Mouse (Mus musculus) CH12.LX (cell line): ENCODE data around the gene Cyp11a1. TPM values are rescaled to one million over a fixed set of nuclear protein-coding genes. Genes with fewer than 3 reads are reported as not detected.

Source experiments
- DNase-seq: peaks from one replicate; pipeline ENCODE4 v3.0.0-alpha.2; 2013; ENCODE audit errors: extremely low read depth
- H3K27ac ChIP-seq: 2 replicates; pipeline ENCODE4 v1.5.1; 2012; ENCODE audit warnings: low read depth, mild to moderate bottlenecking, control low read depth, moderate library complexity; ENCODE audit not compliant: insufficient read depth
- H3K27me3 ChIP-seq: replicated peaks from 2 replicates; pipeline ENCODE3; 2012; ENCODE audit warnings: inconsistent platforms
- H3K36me3 ChIP-seq, 2 experiments: replicated peaks in 1 of 2; 2 replicates each; pipeline versions ENCODE3 to v1.6.1; 2012; ENCODE audit warnings: inconsistent platforms in 1 of 2, low read length in 1 of 2, mild to moderate bottlenecking in 1 of 2, mixed read lengths in 1 of 2, moderate library complexity in 1 of 2; ENCODE audit not compliant: control insufficient read depth in 1 of 2, insufficient read depth in 1 of 2
- H3K4me1 ChIP-seq, 2 experiments: 2 replicates each; pipeline ENCODE4 v1.6.1; 2012; ENCODE audit warnings: inconsistent platforms in 1 of 2, moderate library complexity in 1 of 2; ENCODE audit not compliant: insufficient read depth in 2 of 2, control insufficient read depth in 1 of 2
- H3K4me2 ChIP-seq: 2 replicates; pipeline ENCODE4 v1.6.1; 2012; ENCODE audit warnings: low read depth, mild to moderate bottlenecking, control low read depth; ENCODE audit not compliant: poor library complexity, insufficient read depth, severe bottlenecking
- H3K4me3 ChIP-seq, 3 experiments: fragments of 150-350 bp in 1 of 3; sonication (generic) in 1 of 3; replicated peaks in 1 of 3; 2 replicates each; pipeline versions ENCODE3 to v1.5.1; 2011 to 2012; ENCODE audit warnings: low read depth in 2 of 3, low read length in 2 of 3, mild to moderate bottlenecking in 2 of 3, moderate library complexity in 2 of 3, control low read depth in 1 of 3, improper control_type of control experiment in 1 of 3, inconsistent platforms in 1 of 3, mixed read lengths in 1 of 3; ENCODE audit not compliant: poor library complexity in 1 of 3
- H3K79me2 ChIP-seq: replicated peaks from 2 replicates; pipeline ENCODE4 v1.6.1; 2012; ENCODE audit warnings: mild to moderate bottlenecking, moderate library complexity; ENCODE audit not compliant: control insufficient read depth, poor library complexity, insufficient read depth, severe bottlenecking; ENCODE audit errors: extremely low read depth
- H3K9ac ChIP-seq: 2 replicates; pipeline ENCODE4 v1.6.1; 2012; ENCODE audit warnings: low read depth, mild to moderate bottlenecking, control low read depth, moderate library complexity; ENCODE audit not compliant: insufficient read depth
- H3K9me3 ChIP-seq: replicated peaks from 2 replicates; pipeline ENCODE3; 2012; ENCODE audit warnings: low read length, inconsistent platforms, mixed read lengths
- CTCF ChIP-seq, 2 experiments: IDR thresholded peaks in 1 of 2; conservative IDR thresholded peaks in 1 of 2; 2 replicates each; pipeline ENCODE4 v1.5.1; 2011 to 2012; ENCODE audit warnings: low read depth in 2 of 2, low read length in 2 of 2, improper control_type of control experiment in 1 of 2, inconsistent platforms in 1 of 2, mild to moderate bottlenecking in 1 of 2, moderate library complexity in 1 of 2
- JUN ChIP-seq: IDR thresholded peaks from 2 replicates; pipeline ENCODE4 v1.6.1; 2011; ENCODE audit warnings: low read depth, mild to moderate bottlenecking, low read length, improper control_type of control experiment, moderate library complexity; ENCODE audit not compliant: insufficient read depth
- JUND ChIP-seq: conservative IDR thresholded peaks from 2 replicates; pipeline ENCODE4 v1.6.1; 2011; ENCODE audit warnings: low read depth, low read length, improper control_type of control experiment
- MEF2A ChIP-seq: IDR thresholded peaks from 2 replicates; pipeline ENCODE4 v1.6.1; 2014; ENCODE audit warnings: low read depth, mild to moderate bottlenecking, inconsistent platforms, low read length, improper control_type of control experiment, borderline replicate concordance
- MXI1 ChIP-seq: IDR thresholded peaks from 2 replicates; pipeline ENCODE4 v1.6.1; 2011; ENCODE audit warnings: mild to moderate bottlenecking, low read depth, low read length, improper control_type of control experiment
- MYC ChIP-seq: IDR thresholded peaks from 2 replicates; pipeline ENCODE4 v1.6.1; 2011; ENCODE audit warnings: low read depth, mild to moderate bottlenecking, improper control_type of control experiment, low read length
- NELFE ChIP-seq: IDR thresholded peaks from 2 replicates; pipeline ENCODE4 v1.6.1; 2011; ENCODE audit warnings: low read depth, low read length, improper control_type of control experiment
- RAD21 ChIP-seq: IDR thresholded peaks from 2 replicates; pipeline ENCODE4 v1.6.1; 2011; ENCODE audit warnings: low read depth, mild to moderate bottlenecking, low read length, improper control_type of control experiment, moderate library complexity
- SMC3 ChIP-seq: IDR thresholded peaks from 2 replicates; pipeline ENCODE4 v1.6.1; 2011; ENCODE audit warnings: low read depth, low read length, improper control_type of control experiment
- TCF12 ChIP-seq: IDR thresholded peaks from 2 replicates; pipeline ENCODE4 v1.6.1; 2014; ENCODE audit warnings: low read depth, mild to moderate bottlenecking, inconsistent platforms, low read length, improper control_type of control experiment
- ZC3H11A ChIP-seq: IDR thresholded peaks from 2 replicates; pipeline ENCODE4 v1.6.1; 2012; ENCODE audit warnings: low read depth, mild to moderate bottlenecking, inconsistent platforms, low read length, improper control_type of control experiment
- dilution Hi-C: fragments of 300-500 bp; cut with MboI; formaldehyde crosslinking; loops from 2 replicates; pipeline ENCODE4 v1.14.3; 2020; ENCODE audit warnings: low sequenced_read_pairs; ENCODE audit not compliant: extremely low pct_unique_long_range_greater_than_20kb, extremely low pct_ligation_motif_present
- in situ Hi-C: fragments of 300-500 bp; cut with MboI; formaldehyde crosslinking; loops from 3 replicates; pipeline ENCODE4 v1.14.3; 2019; ENCODE audit warnings: low sequenced_read_pairs, low pct_ligation_motif_present, low pct_unique_long_range_greater_than_20kb, mixed read lengths
- polyA plus RNA-seq: library from polyadenylated mRNA; unstranded; fragments of >175 nt; gene quantifications from 2 replicates; pipeline ENCODE4 v1.2.1, GENCODE M21; 2012; ENCODE audit warnings: low read depth; ENCODE audit not compliant: insufficient read length
- total RNA-seq, 2 experiments: library from RNA; depleted of rRNA; stranded (reverse); fragments of 300-350 nt in 1 of 2; fragments of >200 nt in 1 of 2; gene quantifications; 2 replicates each; pipeline ENCODE4 v1.2.3; 2012 to 2014

The Cyp11a1 gene
- total and polyA plus RNA-seq, 3 experiments = 2.6 to 12.8 (median 9.0) TPM

- dilution Hi-C loops (no loop called here), in situ Hi-C loops (no loop called here)
- Histone ChIP-seq H3K9me3 (no peaks in the 10 kb centered on the region), H3K4me2 (no peak overlapping the region), H3K27ac (no peak overlapping the region), H3K27me3 (peaks cover 20% of the 10 kb centered on the region), H3K9ac (no peak overlapping the region), H3K79me2 (no peaks in the 10 kb centered on the region), H3K4me1 (peaks cover 7 to 32% of the 10 kb centered on the region in 2 experiments; a peak in 3 of 4 replicates), H3K4me3 (no peak overlapping the region), H3K36me3 (no peaks in the 10 kb centered on the region)
- no peak; the same call in 1 of the 2 replicates for TF ChIP-seq RAD21
- peak in 1 of 2 experiments; percentile 22; a peak in 1 of 4 replicates for TF ChIP-seq CTCF (conservative IDR thresholded peaks at IDR 0.05 in 1 of 2, IDR thresholded peaks at IDR 0.05 in 1 of 2; ENCODE audit: low read depth in 2 of 2, low read length in 2 of 2)
- no peak for TF ChIP-seq MYC
- TF ChIP-seq MEF2A = no peak
- DNase-seq = no peak
Observed at GRCm38 (mm10) chr9:58051937-58052336, 45.7 kb downstream of the Cyp11a1 start.

- Histone ChIP-seq H3K27ac (no peak overlapping the region), H3K79me2 (no peaks in the 10 kb centered on the region), H3K4me3 (no peak overlapping the region), H3K36me3 (no peaks in the 10 kb centered on the region), H3K4me2 (no peak overlapping the region), H3K4me1 (peaks cover 3 to 21% of the 10 kb centered on the region in 2 experiments; a peak in 3 of 4 replicates), H3K9ac (no peak overlapping the region), H3K9me3 (no peaks in the 10 kb centered on the region), H3K27me3 (peaks cover 29% of the 10 kb centered on the region)
- dilution Hi-C loops (no loop called here), in situ Hi-C loops (no loop called here)
- peak; percentile 65 for DNase-seq
- TF ChIP-seq MXI1 (no peak), ZC3H11A (peak; percentile 20; the same call in 1 of the 2 replicates), CTCF (conservative IDR thresholded peaks at IDR 0.05 in 1 of 2, IDR thresholded peaks at IDR 0.05 in 1 of 2; ENCODE audit: low read depth in 2 of 2, low read length in 2 of 2) (peak; percentile 22 to 86; a peak in 3 of 4 replicates), SMC3 (peak; percentile 90), RAD21 (peak; percentile 69)
Observed at GRCm38 (mm10) chr9:58053102-58053501, 46.9 kb downstream of the Cyp11a1 start.

GRCm38 (mm10) chr9:58053544-58053943 lies 47.3 kb downstream of the Cyp11a1 start:
- peaks cover 34% of the 10 kb centered on the region for H3K27me3 ChIP-seq
- TF ChIP-seq JUND (no peak), JUN (no peak), TCF12 (no peak), NELFE (no peak)
- no peak for DNase-seq
- H3K79me2 ChIP-seq = no peaks in the 10 kb centered on the region
- in situ Hi-C loops (no loop called here), dilution Hi-C loops (no loop called here)
- H3K4me1 ChIP-seq = peaks cover 0 to 16% of the 10 kb centered on the region in 2 experiments; a peak in 2 of 4 replicates
- H3K4me3 ChIP-seq = no peak overlapping the region
- H3K9me3 ChIP-seq = no peaks in the 10 kb centered on the region
- H3K4me2 ChIP-seq = no peak overlapping the region
- no peak overlapping the region for H3K9ac ChIP-seq
- H3K27ac ChIP-seq = no peak overlapping the region
- H3K36me3 ChIP-seq = no peaks in the 10 kb centered on the region
